Comparison of ENCODE assay signal across 9 mouse cellular contexts in the genomic region with DNA sequence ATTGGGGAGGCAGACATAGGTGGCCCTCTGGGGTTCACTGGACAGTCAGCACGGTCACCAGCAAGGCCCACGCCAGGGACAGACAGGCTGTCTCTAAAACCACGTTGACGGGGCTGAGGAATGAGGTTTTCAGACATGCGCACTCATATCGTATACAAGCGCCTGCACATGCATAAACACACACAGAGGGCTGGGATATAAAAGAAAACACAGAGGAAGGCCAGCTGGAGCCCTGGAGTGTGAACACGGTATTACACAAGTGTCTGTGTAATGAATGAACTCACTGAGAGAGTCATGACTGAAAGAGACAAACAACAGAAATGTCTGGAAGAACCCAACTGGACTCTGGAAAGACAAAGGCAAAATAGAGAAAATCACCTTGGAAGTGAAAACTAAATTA. TPM values are rescaled to one million over a fixed set of nuclear protein-coding genes. Genes with fewer than 3 reads are reported as not detected.
A peak's percentile ranks its signal among the peaks of the same experiment; 100 is the strongest.
DNase-seq lines count a peak whose midpoint lies in the region; ATAC-seq and TF ChIP-seq lines count a peak whose summit lies in the region.
"Had no signal": no experiment of that assay in that cellular context is flagged by ENCODE, and none has a peak within 500 bp of the region (broad histone marks: within the 10 kb centered on the region; RNA-seq: fewer than 3 reads in every experiment).

No protein-coding gene starts in this region.

- no peak overlapping the region for H3K27ac ChIP-seq in forebrain, embryonic 11.5 days (ENCODE audit: low read depth, low read length)
- H3K27ac ChIP-seq in forebrain, embryonic 16.5 days (ENCODE audit: low read length): no peak overlapping the region
- no peak overlapping the region for H3K27ac ChIP-seq in lung, embryonic 14.5 days (ENCODE audit: low read depth)
- H3K27ac ChIP-seq in stomach, embryonic 16.5 days (ENCODE audit: low read length): 0 out of 2 replicates have a peak overlapping the region, but pooled peaks have one; percentile 30

- no peak overlapping the region for H3K4me2 ChIP-seq in forebrain, embryonic 11.5 days (ENCODE audit: low read depth, low read length, severe bottlenecking)
- no peak overlapping the region for H3K4me2 ChIP-seq in forebrain, embryonic 16.5 days (ENCODE audit: low read length)
- no peak overlapping the region for H3K4me2 ChIP-seq in lung, embryonic 14.5 days
- H3K4me2 ChIP-seq in stomach, embryonic 16.5 days (ENCODE audit: low read depth, low read length): no peak overlapping the region

- H3K9me3 ChIP-seq in forebrain, embryonic 11.5 days (ENCODE audit: control insufficient read depth, low read length): no peaks in the 10 kb centered on the region
- no peaks in the 10 kb centered on the region for H3K9me3 ChIP-seq in forebrain, embryonic 16.5 days (ENCODE audit: control insufficient read depth, low read length)
- H3K9me3 ChIP-seq in lung, embryonic 14.5 days (ENCODE audit: low read depth, low read length): no peaks in the 10 kb centered on the region
- H3K9me3 ChIP-seq in stomach, embryonic 16.5 days (replicated peaks; ENCODE audit: control insufficient read depth, low read length): no peaks in the 10 kb centered on the region

- H3K27me3 ChIP-seq in forebrain, embryonic 11.5 days (ENCODE audit: control insufficient read depth, insufficient read depth, low read length): no peaks in the 10 kb centered on the region
- H3K27me3 ChIP-seq in forebrain, embryonic 16.5 days (replicated peaks; ENCODE audit: control insufficient read depth, insufficient read depth, low read length): no peaks in the 10 kb centered on the region
- H3K27me3 ChIP-seq in lung, embryonic 14.5 days (ENCODE audit: insufficient read depth, low read length): no peaks in the 10 kb centered on the region
- H3K27me3 ChIP-seq in stomach, embryonic 16.5 days (ENCODE audit: control insufficient read depth, insufficient read depth, low read length): no peaks in the 10 kb centered on the region

- no peaks in the 10 kb centered on the region; the same call in 1 of the 2 replicates for H3K36me3 ChIP-seq in forebrain, embryonic 11.5 days (ENCODE audit: control insufficient read depth, insufficient read depth, low read length)
- no peaks in the 10 kb centered on the region for H3K36me3 ChIP-seq in forebrain, embryonic 16.5 days (ENCODE audit: control insufficient read depth, insufficient read depth)
- H3K36me3 ChIP-seq in lung, embryonic 14.5 days (ENCODE audit: insufficient read depth): 0 out of 2 replicates have a peak, but pooled peaks cover 5% of the 10 kb centered on the region
- no peaks in the 10 kb centered on the region for H3K36me3 ChIP-seq in stomach, embryonic 16.5 days (ENCODE audit: control insufficient read depth, insufficient read depth, low read length)

- 89% methylated on average over 8 of the region's 8 CpGs for WGBS in forebrain, embryonic 11.5 days
- WGBS in forebrain, embryonic 16.5 days: 70% methylated on average over 8 of the region's 8 CpGs
- WGBS in lung, adult 2 months: 66% methylated on average over 8 of the region's 8 CpGs
- 44% methylated on average over 8 of the region's 8 CpGs for WGBS in lung, embryonic 14.5 days
- 57% methylated on average over 8 of the region's 8 CpGs for WGBS in stomach, embryonic 16.5 days

- no peak for TF ChIP-seq CTCF in lung, adult 2 months (IDR thresholded peaks at IDR 0.05; ENCODE audit: insufficient read depth, low read length)
- TF ChIP-seq CTCF in lung, embryonic 14.5 days (IDR thresholded peaks at IDR 0.05; ENCODE audit: low read depth): peak; percentile 31; the same call in 1 of the 2 replicates

- no peak for ATAC-seq in forebrain, embryonic 11.5 days (replicated peaks; ENCODE audit: low FRiP score)
- ATAC-seq in forebrain, embryonic 16.5 days: no peak
- ATAC-seq in lung, embryonic 14.5 days (ENCODE audit: insufficient read depth): peak; percentile 21; the same call in 1 of the 2 replicates
- 0 out of 2 replicates have a peak, but pooled peaks have one; percentile 19 for ATAC-seq in stomach, embryonic 16.5 days (ENCODE audit: insufficient read depth, low FRiP score)

- H3K4me1 ChIP-seq in forebrain, embryonic 11.5 days (replicated peaks; ENCODE audit: control insufficient read depth, insufficient read depth, low read length): peaks cover 4% of the 10 kb centered on the region; the same call in 1 of the 2 replicates
- H3K4me1 ChIP-seq in forebrain, embryonic 16.5 days (replicated peaks; ENCODE audit: control insufficient read depth, insufficient read depth, low read length): peaks cover 27% of the 10 kb centered on the region
- no peaks in the 10 kb centered on the region; the same call in 1 of the 2 replicates for H3K4me1 ChIP-seq in lung, adult 2 months (ENCODE audit: control insufficient read depth, insufficient read depth, low read length)
- H3K4me1 ChIP-seq in lung, embryonic 14.5 days (ENCODE audit: insufficient read depth): peaks cover 13% of the 10 kb centered on the region
- H3K4me1 ChIP-seq in stomach, embryonic 16.5 days (ENCODE audit: control insufficient read depth, insufficient read depth, low read length): 0 out of 2 replicates have a peak, but pooled peaks cover 7% of the 10 kb centered on the region

- H3K9ac ChIP-seq in forebrain, embryonic 11.5 days (ENCODE audit: low read length): no peak overlapping the region
- no peak overlapping the region for H3K9ac ChIP-seq in forebrain, embryonic 16.5 days (replicated peaks; ENCODE audit: low read depth, low read length)
- H3K9ac ChIP-seq in lung, embryonic 14.5 days: no peak overlapping the region
- H3K9ac ChIP-seq in stomach, embryonic 16.5 days (ENCODE audit: low read length): no peak overlapping the region

- peak; percentile 45 for DNase-seq in forebrain, embryonic 11.5 days (ENCODE audit: low spot score)
- peak; percentile 8 to 26 for DNase-seq in lung, adult 18-20 months
- no peak for DNase-seq in lung, adult 2 months
- DNase-seq in lung, embryonic 14.5 days: peak; percentile 65
- DNase-seq in spleen, adult 18-20 months: no peak
- no peak for DNase-seq in adrenal gland, adult 2 months
- DNase-seq: right cerebral cortex, postnatal 25 days had no signal

- TF ChIP-seq POLR2A in lung, adult 2 months (IDR thresholded peaks at IDR 0.05; ENCODE audit: borderline replicate concordance, extremely low read depth, low read depth, low read length): no peak

- H3K4me3 ChIP-seq in forebrain, embryonic 11.5 days (ENCODE audit: low read depth, low read length): no peak overlapping the region
- H3K4me3 ChIP-seq in forebrain, embryonic 16.5 days (replicated peaks; ENCODE audit: low read length): no peak overlapping the region
- H3K4me3 ChIP-seq in lung, adult 2 months (replicated peaks; ENCODE audit: extremely low read depth, low read depth, low read length): no peak overlapping the region
- no peak overlapping the region for H3K4me3 ChIP-seq in lung, embryonic 14.5 days (ENCODE audit: low read depth, low read length)
- H3K4me3 ChIP-seq in stomach, embryonic 16.5 days (replicated peaks; ENCODE audit: low read length): no peak overlapping the region

RNA-seq across cellular contexts. Expression of gene Pigk, which starts 47.8 kb away (rescaled TPM):
- polyA plus RNA-seq in forebrain, embryonic 11.5 days (2014; fragmentation: Nextera tagmentation; extraction: Ambion mirVana): 31.0 and 36.3 TPM in 2 replicates
- polyA plus RNA-seq in forebrain, embryonic 16.5 days (2015; fragmentation: Nextera tagmentation; extraction: Ambion mirVana): 29.6 and 30.1 TPM in 2 replicates
- 7.6 and 12.2 TPM in 2 replicates for polyA plus RNA-seq in lung, adult 2 months (2012; rRNA removed)
- polyA plus RNA-seq in lung, embryonic 14.5 days (2014; fragmentation: Nextera tagmentation; extraction: Ambion mirVana): 46.2 and 50.3 TPM in 2 replicates
- 39.0 and 47.0 TPM in 2 replicates for polyA plus RNA-seq in stomach, embryonic 16.5 days (2015; fragmentation: Nextera tagmentation; extraction: Ambion mirVana)
- 10 to 100 TPM; 62.5 to 63.6 TPM for total RNA-seq in adrenal gland, adult 2 months (2021)
- polyA plus RNA-seq in adrenal gland, adult 2 months (2012; rRNA removed): 11.8 and 18.8 TPM in 2 replicates

Comparison
In these comparisons a context has a peak if more than half of its experiments do, and no peak if none do; other contexts are left out.
1. DNase-seq: peak in forebrain, embryonic 11.5 days (single experiment), lung, adult 18-20 months (2 of 2) and lung, embryonic 14.5 days (single experiment); none in lung, adult 2 months (single experiment), spleen, adult 18-20 months (0 of 2) and adrenal gland, adult 2 months (single experiment).
2. ATAC-seq: peak in lung, embryonic 14.5 days (single experiment) and stomach, embryonic 16.5 days (single experiment); none in forebrain, embryonic 11.5 days (single experiment) and forebrain, embryonic 16.5 days (single experiment).